Mouse (Mus musculus): Measurements from ENCODE around the gene Tbc1d22a.

Tbc1d22a gene

GRCm38 (mm10) chr15:86277428-86277827 lies 63.2 kb downstream of the Tbc1d22a start:
- peak; percentile 48 to 57 for DNase-seq (ENCODE audit: low spot score in 2 of 2)

- DNase-seq (ENCODE audit: low spot score in 2 of 2) = no peak
These were observed 65.1 kb downstream of the Tbc1d22a start for GRCm38 (mm10) chr15:86279059-86279974.

GRCm38 (mm10) chr15:86280137-86280536 lies 65.9 kb downstream of the Tbc1d22a start:
- DNase-seq (ENCODE audit: low spot score in 2 of 2) = no peak

GRCm38 (mm10) chr15:86283238-86283637 lies 69.0 kb downstream of the Tbc1d22a start:
- DNase-seq (ENCODE audit: low spot score in 2 of 2) = no peak

- DNase-seq (ENCODE audit: low spot score in 2 of 2) = no peak
These were observed 71.0 kb downstream of the Tbc1d22a start for GRCm38 (mm10) chr15:86285296-86285695.

GRCm38 (mm10) chr15:86290074-86290473 lies 75.8 kb downstream of the Tbc1d22a start:
- no peak for DNase-seq (ENCODE audit: low spot score in 2 of 2)

- no peak for DNase-seq (ENCODE audit: low spot score in 2 of 2)
These were observed 78.0 kb downstream of the Tbc1d22a start for GRCm38 (mm10) chr15:86292288-86292687.

GRCm38 (mm10) chr15:86294426-86294825 lies 80.2 kb downstream of the Tbc1d22a start:
- DNase-seq (ENCODE audit: low spot score in 2 of 2) = no peak

- DNase-seq (ENCODE audit: low spot score in 2 of 2) = no peak
These were observed 81.5 kb downstream of the Tbc1d22a start for GRCm38 (mm10) chr15:86295722-86296288.

- DNase-seq (ENCODE audit: low spot score in 2 of 2) = no peak
These were observed 83.0 kb downstream of the Tbc1d22a start for GRCm38 (mm10) chr15:86297281-86297680.

- no peak for DNase-seq (ENCODE audit: low spot score in 2 of 2)
These were observed 89.6 kb downstream of the Tbc1d22a start for GRCm38 (mm10) chr15:86303876-86304275.

GRCm38 (mm10) chr15:86304861-86305260 lies 90.6 kb downstream of the Tbc1d22a start:
- no peak for DNase-seq (ENCODE audit: low spot score in 2 of 2)

- no peak for DNase-seq (ENCODE audit: low spot score in 2 of 2)
These were observed 91.0 kb downstream of the Tbc1d22a start for GRCm38 (mm10) chr15:86305290-86305689.

GRCm38 (mm10) chr15:86309213-86309829 lies 95.1 kb downstream of the Tbc1d22a start:
- peak in 1 of 2 experiments; percentile 19 for DNase-seq (ENCODE audit: low spot score in 2 of 2)

- no peak for DNase-seq (ENCODE audit: low spot score in 2 of 2)
These were observed 106.7 kb downstream of the Tbc1d22a start for GRCm38 (mm10) chr15:86320803-86321510.

GRCm38 (mm10) chr15:86326341-86326740 lies 112.1 kb downstream of the Tbc1d22a start:
- no peak for DNase-seq (ENCODE audit: low spot score in 2 of 2)

GRCm38 (mm10) chr15:86329911-86330310 lies 115.7 kb downstream of the Tbc1d22a start:
- no peak for DNase-seq (ENCODE audit: low spot score in 2 of 2)

- DNase-seq (ENCODE audit: low spot score in 2 of 2) = no peak
These were observed 116.2 kb downstream of the Tbc1d22a start for GRCm38 (mm10) chr15:86330454-86330853.

GRCm38 (mm10) chr15:86331501-86332245 lies 117.4 kb downstream of the Tbc1d22a start:
- DNase-seq (ENCODE audit: low spot score in 2 of 2) = no peak

GRCm38 (mm10) chr15:86333176-86333575 lies 118.9 kb downstream of the Tbc1d22a start:
- DNase-seq (ENCODE audit: low spot score in 2 of 2) = no peak

GRCm38 (mm10) chr15:86333606-86334005 lies 119.3 kb downstream of the Tbc1d22a start:
- no peak for DNase-seq (ENCODE audit: low spot score in 2 of 2)
